Mouse (Mus musculus): ENCODE results near the gene Fam213b.

The Fam213b gene

DNA sequence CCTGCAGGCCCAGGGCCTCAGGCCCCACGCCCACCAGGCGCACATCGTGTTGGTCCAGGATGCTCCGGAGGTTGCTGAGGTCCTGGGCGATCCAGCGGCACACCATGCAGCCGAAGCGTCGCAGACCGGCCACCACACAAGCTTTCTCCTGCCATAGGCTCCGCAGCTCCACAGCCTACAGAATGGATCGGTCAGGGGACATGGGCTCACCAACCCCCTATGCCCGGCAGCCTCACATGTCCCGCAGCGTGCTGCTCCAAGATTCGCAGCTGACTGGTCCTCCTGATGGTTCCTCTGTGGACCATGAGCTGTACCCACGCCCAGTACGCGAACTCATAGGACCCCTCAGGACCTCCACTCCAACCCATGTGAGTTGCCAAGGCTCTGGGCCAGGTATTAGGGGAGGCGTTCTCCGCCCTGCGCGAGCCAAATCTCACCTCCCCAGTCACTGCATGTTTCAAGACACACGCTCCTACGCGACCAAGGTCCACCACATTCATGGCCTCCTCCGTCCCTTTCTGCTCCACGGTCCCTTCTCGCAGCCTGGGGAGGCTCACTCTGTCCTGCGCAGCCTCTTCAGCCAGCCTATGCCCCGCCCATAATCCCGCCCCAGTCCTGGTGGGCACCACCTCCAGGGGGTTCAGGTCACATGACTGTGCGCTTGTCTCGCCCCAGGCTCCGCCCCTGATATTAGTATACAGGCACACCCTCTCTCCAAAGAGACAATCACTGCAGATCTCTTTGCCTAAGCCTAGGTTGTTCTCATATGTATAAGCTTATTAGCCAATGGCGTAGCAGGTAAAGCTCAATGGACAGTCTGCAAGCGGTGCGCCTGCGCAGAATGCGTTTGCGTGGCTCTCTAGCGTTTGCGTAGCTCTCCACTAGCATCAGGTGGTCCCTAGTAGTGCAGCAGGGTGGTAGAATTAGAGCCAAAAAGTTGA, at the start of gene Fam213b:
TSS of gene Fam213b (minus strand) at position 630 of the 941 bp plus-strand sequence.
- DNase-seq, result peak; percentile 61 to 74

DNA sequence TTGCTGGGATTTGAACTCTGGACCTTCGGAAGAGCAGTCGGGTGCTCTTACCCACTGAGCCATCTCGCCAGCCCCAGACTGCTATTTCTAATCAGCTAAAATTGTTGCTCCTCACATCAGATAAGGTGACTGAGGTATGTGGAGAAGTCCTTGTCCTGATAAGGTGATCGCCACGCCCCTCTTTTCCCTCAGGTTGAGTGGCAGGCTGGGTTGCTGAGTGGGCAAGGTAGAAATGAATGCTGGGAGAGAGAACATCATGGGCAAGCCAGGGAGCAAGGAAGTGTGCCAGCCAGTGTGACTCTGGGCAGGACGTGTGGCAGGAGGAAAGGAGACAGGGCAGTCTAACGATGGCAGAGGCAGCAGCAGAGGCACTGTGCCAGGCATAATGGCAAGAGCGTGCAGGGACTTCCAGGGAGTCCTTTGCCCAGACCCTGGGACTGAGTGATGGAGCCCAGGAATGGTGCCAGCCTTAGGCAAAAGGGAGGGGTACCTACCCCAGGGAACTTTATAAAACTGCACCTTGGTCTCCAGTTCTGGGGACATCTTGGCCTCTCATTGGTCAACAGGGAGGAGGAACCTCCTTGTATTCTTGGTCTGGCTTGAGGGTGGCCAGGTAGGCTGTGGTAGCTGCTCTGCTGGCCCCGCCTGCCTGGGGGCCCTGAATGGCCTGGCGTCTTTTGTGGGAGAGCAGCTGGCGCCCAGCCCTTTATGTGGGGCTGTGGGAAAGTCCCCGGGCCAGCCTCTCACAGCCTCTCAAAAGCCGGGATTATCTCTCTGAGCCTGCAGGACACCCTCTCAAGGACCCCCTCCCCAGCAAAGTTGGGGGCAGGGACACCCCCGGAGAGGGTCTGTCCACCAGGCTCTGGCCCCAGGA, 49.4 kb upstream of the Fam213b start:
- no peak for DNase-seq

DNA sequence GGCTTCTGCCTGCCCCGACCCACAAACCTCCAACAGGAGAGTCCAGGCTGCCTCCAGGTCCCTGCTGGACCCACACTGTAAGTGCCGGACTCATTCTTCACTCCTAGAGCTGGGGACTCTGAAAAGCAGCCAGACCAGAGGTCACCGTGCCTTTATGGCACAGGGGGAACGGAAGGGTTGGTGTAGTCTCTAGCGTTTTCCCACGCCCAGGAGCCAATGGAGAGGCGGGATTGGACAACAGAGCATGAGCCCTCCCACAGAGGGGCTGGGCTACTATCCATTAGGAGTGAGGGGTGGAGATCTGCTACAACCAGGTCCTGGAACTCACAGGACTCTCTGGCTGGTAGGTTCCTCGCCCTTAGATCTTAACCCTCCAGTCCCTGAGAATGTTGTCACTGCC, 47.4 kb upstream of the Fam213b start:
- DNase-seq, result no peak

GRCm38 (mm10) chr4:154944121-154944590, 45.2 kb upstream of the Fam213b start:
- DNase-seq, result peak; percentile 71 to 77

DNA sequence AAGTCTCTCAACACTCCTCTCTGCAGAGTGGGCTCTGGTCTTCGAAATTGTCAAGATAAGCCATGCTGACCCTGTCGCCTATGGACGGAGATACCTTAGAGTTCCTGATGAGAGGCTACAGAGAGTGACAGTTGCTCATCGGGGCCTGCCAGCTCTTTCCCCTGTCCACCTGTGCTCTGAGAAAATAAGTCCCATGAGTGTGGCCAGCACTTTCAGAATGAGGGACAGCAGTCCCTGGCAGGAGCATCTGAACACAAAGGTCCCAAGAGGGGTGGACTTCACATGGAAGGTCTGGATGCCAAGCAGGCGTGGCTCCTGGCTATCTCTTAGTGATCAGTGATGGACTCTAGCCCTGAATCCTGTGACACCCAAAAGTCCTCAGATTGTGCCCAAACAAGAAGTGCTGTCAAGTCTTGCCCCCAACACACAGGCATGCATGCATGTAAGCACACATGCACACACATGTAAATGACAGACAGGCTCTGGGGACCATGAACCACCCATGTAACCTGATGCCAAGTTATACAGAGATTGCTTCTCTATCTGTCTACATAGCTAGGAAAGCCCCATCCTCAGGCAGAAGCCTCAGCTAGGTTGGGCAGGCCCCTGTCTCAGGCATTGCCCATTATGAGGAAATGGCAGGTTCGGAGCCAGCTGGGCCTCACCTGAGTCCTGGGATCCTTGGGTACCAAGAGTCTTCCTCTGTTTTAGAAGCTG, 44.5 kb upstream of the Fam213b start:
- no peak for DNase-seq

DNA sequence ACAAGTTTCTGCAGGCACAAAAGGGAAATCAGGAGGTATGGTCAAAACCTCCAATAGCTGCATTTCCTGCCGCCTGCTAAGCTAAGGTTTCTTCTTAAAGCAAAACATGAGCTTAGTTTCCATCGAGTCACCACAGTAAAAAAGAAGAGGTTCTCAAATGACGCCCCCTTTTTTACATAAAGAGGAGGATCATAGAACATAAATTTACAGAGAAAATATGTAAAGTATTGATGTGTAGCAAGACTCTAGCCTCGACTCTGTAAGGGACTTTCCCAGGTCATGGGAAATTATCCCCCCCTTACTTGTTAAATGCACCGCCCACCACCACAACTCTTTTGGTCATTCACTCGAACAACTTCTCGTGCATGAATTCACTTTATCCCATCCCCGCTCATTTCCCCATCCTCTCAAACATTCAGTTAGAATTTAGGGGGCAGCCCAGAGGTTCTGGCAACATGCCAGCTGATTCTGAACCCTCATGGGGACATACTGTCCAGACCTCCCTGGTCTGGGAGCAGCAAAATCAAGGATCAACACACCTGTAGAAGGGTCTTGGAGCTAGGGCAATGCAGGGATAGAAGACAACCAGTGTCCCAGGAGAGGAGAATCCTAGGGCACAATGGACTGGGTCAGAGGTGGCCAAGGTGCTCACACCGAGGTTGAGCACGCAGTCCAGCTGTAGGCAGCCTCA, 43.8 kb upstream of the Fam213b start:
- DNase-seq, result no peak

DNA sequence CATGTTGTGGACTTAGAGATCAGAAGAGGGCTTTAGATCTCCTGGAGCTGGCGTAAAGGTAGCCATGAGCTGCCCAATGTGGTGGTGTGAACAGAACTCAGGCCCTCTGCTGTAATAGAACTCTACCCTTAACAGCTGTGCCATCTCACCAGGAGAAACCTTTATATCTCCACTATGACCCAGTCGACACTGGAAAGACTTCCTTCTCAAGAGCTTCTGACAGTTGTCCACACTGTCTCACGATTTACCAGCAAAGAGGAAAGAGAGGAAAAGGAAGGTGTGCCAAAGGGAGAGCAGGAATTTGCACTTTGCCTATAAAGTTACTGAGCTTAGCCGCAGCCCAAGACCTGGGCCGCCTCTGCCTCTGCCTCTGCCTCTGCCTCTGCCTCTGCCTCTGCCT, 42.9 kb upstream of the Fam213b start:
- DNase-seq, result no peak

DNA sequence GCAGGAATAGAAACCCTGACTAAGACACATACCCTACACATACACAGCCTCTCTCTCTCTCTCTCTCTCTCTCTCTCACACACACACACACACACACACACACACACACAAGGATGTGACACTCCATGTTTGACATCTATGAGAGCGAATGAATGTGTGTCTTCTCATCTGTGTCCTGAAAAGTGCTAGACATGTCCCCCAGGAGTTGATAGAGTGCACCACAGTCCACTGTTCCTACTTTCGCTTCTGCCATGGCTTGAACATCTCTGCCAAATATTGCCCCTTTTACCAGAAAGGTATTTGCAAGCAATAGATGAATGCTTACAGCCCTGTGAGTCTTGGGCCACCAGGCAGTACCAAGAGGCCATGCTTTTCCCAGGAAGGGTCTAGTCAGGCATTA, 41.2 kb upstream of the Fam213b start:
- no peak for DNase-seq

GRCm38 (mm10) chr4:154937746-154938145, 38.8 kb upstream of the Fam213b start:
- DNase-seq, result no peak

DNA sequence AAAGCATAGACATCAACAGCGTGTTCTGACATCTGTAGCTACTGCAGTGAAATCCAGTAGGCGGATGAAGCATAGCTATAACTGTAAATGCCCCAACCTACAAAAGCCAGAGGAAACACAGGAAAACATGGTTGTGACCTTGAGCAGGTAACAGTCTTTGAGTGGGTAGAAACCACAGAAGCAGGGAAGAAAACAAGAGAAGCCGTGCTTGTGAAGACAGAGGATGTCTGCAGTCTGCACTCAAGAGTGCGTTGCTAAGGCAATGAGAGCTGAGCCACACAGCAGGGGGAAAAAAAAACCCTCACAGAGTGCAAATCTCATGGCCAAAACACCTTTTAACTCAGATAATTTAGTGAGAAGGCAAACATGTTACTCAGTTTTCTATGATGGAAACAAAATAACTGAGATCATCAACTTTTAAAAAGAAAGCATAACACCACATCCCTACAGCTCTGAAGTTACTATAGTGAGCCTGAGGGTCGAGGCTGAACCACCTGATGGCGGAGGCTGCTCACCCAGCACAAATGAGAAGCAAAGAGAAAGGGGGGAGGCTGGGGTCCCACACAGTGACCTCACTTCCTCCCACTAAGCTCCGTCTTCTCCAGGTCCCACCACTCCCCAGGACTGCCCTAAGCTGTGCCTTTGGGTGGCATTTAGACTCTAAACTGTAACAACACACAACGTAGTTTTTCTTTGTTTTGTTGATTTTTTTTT, 37.8 kb upstream of the Fam213b start:
- DNase-seq, result peak; percentile 63 to 79

DNA sequence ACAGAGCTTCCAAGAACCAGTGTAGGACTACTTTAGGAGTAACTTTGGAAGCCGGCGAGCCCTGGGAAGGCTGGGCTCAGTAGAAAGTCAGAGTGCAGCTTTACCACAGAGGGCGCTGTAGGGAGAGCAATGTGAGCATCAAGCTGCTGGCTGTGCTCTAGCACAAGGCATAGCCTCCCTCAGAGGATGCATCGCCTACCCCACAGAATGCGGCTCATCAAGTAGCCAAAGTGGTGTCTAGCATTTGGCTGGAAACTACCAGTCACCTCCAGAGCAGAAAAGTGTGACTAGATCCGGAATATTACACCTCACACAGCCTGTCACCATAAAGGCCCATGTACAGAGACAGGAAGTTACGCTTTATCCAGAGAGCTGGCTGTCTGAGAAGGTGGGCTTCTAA, 36.9 kb upstream of the Fam213b start:
- DNase-seq, result peak; percentile 67 to 72

GRCm38 (mm10) chr4:154934800-154935199, 35.9 kb upstream of the Fam213b start:
- DNase-seq, result no peak

- no peak for DNase-seq
Observed at GRCm38 (mm10) chr4:154933306-154933907, 34.5 kb upstream of the Fam213b start.

- no peak for DNase-seq
Observed at GRCm38 (mm10) chr4:154929088-154929660, 30.2 kb upstream of the Fam213b start.

DNA sequence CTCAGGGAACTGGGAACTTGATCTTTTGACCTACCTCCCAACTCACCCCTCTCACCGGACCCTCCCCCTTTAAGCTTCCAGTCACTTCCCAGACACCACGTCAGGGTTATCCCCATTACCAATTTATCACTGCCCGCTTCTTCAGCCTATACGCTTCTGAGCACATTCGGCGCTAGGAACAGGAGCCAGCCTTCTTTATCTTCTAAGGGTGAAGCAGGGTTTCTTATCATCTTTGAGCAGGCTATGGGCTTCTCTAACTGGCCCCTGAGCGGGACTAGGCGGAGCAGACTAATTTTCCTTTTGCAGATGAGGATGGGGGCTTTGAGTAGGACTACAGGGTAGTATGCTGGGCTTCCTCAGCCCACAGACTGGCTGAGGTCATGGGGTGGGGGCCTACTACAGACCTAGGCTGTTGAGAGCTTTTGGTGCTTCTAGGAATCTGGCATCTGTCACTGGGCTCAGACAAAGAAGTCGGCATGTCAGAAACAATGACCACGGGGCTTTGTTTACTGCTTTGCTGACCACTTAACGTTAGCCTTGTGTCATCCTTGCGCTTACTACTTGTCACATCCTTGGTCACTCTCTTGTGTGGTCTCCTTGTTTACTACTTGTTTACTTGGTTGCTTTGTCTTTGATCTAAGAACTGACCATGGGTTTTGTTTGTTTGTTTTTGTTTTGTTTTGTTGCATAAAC, 29.6 kb upstream of the Fam213b start, which contains the start of gene Tnfrsf14:
TSS of gene Tnfrsf14 (minus strand) at position 169 of the 693 bp plus-strand sequence.
- no peak for DNase-seq

DNA sequence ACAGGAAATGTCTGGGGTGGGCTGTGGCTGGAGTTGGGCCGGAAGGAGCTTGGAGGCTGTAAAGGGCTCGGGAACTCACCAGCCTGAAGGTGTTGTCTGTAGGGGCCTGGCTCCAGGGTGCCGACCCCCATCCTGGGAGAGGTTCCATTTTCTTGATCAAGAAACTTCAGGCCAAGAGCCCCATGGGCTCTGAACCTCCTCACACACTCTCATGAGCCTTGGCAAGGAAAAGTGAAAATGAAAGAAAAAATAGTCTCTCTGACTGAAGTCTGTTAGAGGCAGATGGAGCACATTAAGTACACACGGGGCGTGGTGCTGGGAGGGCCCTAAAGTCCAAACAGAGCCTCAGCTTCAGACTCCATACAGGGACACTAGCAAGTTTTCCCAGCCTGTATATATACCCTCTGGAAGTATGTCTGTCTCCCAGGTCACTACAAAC, 29.0 kb upstream of the Fam213b start:
- peak; percentile 55 to 60 for DNase-seq

DNA sequence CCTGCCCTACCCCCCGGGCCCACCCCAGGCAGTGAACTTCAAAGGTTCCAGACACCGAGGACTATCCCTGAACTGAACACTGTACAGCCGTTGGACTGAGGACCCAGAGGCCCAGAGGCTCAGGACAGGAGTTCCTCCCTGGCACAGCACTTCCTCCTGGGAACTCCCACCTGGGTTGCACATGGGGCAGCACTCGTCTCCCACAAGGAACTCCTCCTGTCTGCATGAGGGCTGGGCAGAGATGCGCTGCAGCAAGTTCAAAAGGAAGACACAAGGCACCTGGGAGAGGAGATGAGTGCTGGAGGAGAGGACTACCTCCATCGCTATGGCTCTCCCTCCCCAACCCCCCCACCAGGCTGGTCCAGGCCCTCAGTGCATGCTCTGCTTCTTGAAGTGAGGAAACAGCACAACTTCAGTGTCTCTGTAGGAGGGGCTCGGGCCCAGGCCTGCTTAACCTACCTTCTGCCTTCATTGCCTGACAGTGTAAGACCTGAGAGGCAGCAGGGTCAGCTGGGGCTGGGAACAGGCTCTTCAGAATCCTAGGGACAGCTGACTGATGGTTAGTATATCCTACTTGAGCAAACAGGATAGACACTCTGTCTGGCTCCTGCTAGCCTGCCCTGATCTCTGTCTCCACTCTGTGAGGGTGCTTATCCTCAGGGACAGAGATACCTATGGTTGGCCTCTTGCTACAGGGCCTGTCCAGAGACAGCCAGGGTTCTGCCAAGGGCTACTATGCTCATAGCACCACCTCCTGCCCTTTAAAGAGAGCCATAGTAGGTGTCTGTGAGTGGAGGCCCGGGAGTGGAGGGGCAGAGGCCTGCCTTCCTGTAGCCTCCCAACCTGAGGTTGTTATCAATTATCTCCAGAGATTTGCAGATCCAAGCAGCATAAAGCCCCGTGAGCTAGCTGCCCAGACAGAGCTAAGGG, 28.3 kb upstream of the Fam213b start:
- DNase-seq, result peak; percentile 55 to 63

GRCm38 (mm10) chr4:154925413-154925812, 26.5 kb upstream of the Fam213b start:
- peak; percentile 67 to 72 for DNase-seq

DNA sequence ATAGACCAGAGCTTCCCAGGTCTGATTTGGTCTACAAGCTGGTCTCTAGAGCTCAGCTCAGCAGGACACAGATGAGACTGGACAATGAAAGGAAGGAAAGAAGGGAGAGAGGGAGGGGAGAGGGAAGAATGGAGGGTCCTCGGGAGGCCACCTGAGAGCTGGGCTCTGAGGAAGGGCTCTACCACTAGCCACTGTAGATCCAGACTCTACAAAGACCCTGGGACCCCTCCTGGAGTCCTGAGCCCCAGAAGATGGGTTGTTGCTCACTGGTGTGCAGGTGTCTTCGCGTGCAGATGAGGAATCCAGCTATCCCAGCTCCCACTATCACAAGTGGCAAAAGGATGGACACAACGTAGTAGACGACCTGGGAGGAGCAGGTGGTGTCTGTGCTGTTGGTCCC, 24.0 kb upstream of the Fam213b start:
- no peak for DNase-seq
